Mouse (Mus musculus): ENCODE measurements at regions not wholly inside any gene's neighbourhood (a gene's known extent, or its start where the extent isn't known, plus 50 kb on each side); places are given as distances from the start of the nearest gene placed in this dataset.
A peak's percentile ranks its signal among the peaks of the same experiment; 100 is the strongest.

DNA sequence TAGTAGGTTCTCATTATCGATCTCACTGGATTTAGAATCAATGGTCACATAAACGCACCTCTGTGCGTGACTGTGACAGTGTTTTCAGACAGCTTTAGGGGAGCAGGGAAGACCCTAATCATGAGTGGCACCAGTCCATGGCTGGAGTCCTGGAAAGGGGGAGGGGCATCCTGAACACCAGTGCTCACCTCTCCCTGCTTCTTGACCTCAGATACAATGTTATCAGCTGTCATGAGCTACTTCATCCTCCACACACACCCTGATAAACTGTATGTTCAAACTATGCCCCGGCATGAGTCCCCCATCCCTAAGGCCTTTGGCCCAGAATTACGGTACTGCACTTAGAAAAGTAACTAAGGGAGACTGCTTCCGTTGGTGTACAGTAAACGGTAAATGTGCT lies 272.2 kb upstream of the Spred2 start:
- DNase-seq (ENCODE audit: low spot score): no peak

DNA sequence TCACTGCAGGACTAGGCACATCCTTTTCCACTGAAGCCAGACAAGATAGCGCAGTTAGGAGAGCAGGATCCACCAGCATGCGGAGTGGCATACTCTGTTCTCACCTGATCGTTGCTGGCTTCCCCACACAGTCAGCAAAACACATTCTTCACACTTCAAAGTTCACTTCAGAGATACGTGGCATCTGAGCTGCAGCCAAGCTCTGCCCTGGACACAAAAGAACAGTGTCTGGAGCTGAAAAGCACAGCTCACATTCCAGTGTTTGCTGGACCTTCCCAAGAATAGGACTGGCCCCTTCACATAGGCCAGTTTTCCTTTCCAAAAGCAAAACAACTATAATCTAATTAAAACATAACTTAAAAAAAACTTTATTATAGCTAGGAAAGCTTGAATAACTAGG lies 264.7 kb upstream of the Spred2 start:
- DNase-seq (ENCODE audit: low spot score): no peak

DNA sequence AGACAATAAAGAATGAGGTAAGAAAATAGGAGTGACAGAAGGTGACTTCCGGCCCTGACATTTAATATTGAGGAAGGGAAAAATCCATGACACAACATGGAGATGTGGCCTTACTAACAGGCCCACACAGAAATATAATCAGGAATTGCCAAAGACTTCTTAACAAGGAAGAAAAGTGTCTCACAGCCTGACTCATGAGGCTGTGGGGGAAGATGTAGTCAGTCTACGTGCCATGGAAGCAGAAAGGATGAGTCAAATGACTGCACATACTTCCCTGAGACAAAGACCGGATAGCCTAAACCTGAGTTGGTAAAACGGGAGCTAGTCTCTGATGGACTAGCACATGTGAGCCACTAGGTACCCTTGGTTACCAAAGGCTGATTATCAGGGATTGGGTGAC lies 257.4 kb upstream of the Spred2 start:
- no peak for DNase-seq (ENCODE audit: low spot score)

DNA sequence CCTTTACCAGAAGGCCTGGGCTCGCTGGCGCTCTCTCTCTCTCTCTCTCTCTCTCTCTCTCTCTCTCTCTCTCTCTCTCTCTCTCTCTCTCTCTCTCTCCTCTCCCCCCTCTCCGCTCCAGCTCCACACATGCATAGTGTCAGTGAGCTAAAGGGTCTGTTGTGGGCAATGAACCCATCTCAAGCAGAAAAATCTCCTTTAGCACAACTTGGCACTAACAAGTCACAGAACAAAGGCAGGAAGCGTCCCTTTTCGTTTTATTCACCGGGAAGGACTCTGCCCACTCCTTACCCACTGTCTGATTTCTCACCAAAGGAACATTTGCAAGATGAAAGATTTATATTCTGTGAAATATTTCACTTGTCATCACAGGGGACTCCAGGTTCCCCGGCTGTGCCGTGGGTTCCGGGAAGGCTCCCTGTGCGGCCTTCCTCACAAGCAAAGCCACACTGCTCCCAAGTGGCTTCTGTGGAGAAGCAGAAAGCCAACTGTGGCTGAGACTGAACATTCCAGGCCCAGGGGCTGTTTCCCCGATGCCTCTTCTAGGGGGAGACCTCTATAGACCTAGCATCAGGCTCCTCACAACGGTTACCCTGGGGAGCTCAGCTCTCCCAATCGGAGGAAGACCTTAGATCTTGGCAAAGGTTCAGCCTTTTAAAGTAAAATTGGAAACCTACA lies 253.2 kb upstream of the Spred2 start:
- DNase-seq (ENCODE audit: low spot score): peak; percentile 28

DNA sequence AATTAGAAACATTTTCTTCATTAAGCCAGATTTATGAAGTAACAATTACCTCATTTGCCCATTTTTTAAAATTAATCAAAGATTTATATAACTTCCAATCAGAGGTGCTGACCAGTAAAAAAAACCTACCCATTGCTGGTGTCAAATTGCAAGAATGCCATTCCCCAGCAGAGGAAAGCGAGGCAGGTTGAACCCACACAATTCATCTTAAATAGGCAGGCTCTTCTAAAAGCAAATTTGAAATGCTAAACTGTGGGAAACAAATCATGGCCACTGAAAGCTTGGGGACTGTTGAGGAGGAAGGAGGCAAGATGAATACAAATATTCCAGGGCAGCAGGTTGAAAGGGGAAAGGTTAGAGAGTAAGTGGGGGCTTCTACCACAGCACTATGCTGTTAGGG lies 251.2 kb upstream of the Spred2 start:
- no peak for DNase-seq (ENCODE audit: low spot score)

DNA sequence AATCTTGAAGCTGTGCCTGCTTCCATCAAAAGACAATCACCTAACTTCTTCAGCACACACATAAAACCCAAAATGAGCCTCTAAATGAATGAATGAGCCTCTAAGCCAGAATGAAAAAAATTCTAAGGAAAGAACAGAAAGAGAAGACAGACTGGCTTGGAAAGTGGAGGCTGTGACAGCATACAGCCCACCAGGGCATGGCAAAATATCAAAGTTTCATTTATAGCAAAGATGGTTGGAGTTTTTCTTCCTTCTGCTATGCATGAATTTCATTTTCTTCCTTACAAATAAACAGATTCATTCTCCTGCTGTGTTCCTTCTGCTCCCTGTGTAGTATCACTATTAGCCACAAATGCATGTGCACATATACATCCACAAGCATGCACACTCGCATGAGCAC lies 247.7 kb upstream of the Spred2 start:
- no peak for DNase-seq (ENCODE audit: low spot score)

DNA sequence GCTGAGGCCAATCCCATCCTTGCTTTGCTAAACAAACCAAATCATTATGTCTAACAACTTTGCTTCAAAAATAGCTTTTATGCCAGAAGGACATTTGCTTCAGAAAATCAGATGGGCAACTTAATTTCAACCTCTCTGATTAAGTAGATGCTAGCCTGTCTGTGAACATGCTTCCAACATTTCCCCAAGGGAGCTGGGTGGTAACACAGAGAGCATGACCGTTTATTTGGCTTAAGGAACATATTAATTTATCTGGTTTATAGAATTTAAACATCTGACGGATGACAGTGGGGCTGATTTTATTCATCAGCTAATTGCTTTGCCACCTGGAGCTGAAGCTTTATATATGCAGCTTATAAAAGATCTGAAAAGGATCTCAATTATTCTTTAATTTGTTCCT lies 245.1 kb upstream of the Spred2 start:
- DNase-seq (ENCODE audit: low spot score): no peak

DNA sequence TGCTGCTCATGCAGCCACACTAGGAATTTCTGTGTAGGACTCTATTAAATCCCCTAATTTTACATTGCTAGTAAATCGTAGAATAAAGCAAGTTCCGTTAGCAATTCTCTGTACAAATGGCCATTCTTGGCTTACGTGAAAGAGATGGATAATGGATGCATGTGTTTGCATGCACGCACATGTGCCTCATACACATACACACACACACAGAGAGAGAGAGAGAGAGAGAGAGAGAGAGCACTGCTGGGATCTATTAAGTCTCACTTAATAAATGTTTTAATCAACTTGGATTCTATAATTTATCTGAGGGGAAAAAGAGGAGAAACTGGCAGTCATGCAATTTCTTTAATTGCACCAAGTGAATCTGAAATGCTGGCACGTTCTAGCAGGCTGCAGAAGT lies 244.5 kb upstream of the Spred2 start:
- no peak for DNase-seq (ENCODE audit: low spot score)

DNA sequence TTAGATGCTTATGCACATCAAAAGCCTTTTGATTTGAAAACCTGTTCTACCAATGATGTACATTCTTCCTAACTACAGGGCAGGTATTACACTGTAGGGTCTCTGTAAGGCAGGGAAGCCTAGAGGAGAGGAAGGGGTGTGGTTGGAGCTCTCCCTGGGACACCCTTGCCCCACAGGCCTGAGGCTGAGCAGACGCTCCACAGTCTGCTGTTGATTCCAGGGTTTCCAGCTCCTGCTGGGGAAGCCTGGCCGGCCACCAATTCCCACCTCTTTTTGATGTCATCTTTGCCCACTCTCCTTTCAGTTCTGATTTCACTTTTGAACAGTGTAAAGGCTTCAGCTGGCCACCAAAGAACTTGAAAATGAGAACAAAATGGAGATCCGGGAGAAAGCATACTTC lies 223.0 kb upstream of the Spred2 start:
- no peak for DNase-seq (ENCODE audit: low spot score)

DNA sequence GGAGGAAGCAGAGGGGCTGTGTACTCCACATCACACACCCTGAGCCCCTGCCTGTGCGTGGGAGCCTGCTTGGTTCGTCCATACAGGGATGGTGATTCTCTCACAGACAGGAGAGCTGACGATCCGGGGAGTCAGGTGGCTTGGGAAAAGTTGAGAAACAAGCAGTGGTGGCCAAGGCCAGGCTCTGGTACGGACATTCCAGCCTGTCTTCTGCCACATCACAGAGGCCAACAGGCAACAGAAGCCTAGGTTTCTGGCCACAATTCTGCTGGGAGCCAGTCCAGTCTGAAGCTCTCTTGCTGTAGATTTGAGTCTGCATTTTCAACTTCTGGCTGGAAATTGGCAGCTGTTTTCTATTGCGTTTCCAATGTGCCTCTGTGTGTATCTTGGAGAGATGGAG lies 215.4 kb upstream of the Spred2 start:
- peak; percentile 13 for DNase-seq (ENCODE audit: low spot score)

DNA sequence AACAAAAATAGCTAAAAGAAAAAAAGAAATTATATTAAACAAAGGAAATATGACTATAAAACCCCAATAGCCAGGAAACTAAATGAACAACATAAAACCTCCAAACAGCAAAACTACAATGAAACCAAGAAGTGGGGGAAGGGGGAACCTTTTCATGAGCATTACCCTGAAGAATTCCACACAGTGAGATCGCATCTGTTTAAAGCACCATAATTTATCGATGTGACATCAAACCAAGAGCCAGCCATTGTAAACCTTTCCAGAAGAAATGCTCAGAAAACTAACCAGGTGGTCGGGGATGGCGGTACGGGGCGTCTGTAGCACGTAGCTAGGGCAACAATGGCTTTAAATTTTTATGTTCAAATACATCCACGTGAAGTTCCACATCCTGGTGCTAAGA lies 214.8 kb upstream of the Spred2 start:
- no peak for DNase-seq (ENCODE audit: low spot score)

DNA sequence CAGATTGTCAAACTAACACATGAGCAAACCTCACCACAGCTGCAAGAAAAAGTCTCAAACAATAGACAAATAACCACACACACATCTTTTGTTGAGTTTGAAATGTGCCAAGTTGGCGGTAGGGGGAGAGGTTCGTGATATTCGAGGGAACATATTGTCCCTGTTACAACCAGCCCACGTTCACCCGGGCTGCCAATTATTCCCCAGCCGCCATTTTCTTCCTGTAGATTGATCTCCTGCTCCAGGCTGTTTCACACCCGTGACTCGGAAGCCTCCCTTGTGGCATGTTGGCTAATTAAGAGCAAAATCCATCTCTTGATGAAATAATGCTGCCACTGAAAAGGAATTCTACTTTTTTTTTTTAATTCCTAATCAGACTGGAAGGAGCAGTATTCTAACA lies 211.1 kb upstream of the Spred2 start:
- DNase-seq (ENCODE audit: low spot score): no peak

DNA sequence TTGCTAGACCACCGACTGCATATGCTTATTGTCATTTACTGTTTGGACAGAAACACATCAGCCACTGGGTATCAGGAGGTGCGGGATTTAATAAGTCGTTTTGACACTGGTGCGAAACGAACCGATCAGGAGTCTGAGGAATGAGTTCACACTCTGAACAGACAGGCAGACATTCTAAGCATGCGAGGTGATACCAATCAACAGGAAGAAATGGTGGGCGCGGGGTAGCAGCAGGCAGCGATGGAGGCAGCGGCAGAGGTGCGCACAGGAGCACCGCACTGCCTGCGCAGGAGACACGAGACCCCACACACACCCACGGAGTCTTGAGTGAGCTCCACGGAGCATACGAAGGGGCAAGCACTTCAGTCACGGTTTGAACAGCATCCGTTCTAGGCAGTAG lies 210.6 kb upstream of the Spred2 start:
- DNase-seq (ENCODE audit: low spot score): no peak

DNA sequence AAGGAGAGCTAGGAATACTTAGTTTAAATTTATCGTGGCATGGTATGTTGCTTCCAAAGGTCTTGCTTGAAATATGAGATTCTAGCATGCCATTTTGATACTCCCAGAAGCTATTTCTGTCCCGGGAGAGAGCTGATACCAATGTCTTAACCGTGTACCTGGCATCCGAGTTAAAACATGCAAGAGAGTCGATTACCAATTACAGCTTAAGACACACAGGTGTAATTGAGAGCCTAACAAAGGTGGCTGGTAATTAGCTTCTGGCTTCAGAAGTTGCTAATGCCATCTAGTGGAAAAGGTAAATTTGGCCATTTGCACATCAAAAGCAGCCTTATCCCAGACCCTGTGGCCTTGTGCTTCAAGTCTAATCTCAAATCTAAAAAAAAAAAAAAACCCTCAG lies 210.0 kb upstream of the Spred2 start:
- peak; percentile 53 for DNase-seq (ENCODE audit: low spot score)

DNA sequence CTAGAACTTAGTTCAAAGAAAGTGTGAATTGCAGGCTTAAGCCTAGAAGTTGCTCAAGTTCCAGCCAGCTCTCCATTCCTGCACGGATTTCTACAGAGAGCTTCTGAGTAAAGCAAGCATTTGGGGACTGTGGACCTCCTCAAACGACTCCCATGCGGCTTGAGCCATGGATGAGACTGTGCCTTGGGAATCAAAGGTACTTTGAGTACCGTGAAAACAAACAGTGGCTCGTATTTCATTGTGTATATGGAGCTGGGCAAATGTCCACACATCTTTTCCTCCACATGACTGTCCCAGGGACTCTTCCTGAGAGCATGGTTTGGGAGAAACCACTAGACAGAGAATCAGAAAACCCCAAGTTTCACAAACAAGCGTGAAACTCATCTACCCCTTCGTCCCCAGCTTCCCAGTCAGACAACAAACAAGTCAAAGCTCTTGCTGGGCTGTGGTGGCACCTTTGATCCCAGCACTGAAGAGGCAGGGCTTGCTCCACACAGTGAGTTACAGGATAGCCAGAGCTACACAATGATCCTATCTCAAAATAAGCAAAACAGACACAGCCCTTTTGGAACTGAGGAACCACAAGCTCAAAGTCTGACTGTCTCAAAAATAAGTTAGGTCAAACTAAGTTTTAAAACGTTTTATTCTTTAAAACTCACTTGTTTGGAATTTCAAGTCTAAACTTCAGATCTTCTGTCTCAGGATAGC lies 209.1 kb upstream of the Spred2 start:
- DNase-seq (ENCODE audit: low spot score): no peak

DNA sequence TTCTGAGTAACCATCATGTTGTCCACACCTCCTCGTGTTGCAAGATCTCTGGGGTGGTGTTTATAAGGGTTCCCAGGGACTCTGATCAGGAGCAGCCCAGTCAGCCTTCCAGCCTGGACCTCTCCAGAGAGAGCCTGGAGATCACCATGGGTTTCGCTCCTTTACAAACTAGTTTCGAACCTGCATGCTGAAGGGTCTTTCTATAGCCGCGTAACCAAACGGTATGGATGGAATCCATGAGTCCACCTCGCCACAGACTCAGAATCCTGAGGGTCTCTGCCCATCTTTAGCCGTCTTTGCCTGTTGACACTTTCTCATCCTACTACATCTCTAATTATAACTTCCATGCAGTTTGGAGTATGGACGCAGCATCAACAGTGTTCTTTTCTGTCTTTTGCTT lies 206.0 kb upstream of the Spred2 start:
- no peak for DNase-seq (ENCODE audit: low spot score)

DNA sequence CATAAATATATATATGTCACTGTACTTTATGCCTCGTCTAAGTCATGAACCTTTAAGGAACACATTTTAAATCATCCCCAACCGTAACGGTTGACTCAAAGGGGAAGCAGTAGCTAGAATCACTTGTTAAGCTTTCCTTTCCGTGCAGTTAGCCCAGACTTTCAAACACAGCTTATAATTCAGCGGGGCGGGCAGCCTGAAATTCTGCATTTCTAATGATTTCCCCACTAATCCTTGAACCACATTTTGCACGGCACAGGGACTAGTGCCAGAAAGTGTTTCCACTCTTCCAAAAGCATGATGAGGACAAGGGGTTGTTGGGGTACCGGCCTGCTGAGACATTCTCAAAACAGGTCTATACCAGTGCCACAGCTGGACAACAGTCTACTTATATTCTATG lies 195.1 kb upstream of the Spred2 start:
- no peak for DNase-seq (ENCODE audit: low spot score)

DNA sequence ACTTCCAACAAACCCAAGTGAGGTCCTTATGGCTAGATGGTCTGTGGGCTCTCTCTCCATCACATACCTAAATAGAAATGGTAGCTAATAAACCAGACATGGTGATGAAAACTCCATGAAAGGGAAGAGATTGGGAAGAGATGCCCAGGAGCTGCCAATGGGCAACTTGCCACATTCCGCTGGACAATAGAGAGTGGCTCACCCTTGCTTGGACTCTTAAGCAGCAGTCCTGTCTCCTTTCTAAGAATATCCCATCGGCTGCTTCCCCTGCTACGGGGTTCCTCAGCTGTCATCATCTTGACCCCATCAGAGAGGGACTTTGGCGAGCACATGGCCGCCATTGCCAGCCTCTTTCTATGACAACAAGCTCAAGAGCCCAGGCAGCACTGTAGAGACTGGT lies 193.4 kb upstream of the Spred2 start:
- DNase-seq (ENCODE audit: low spot score): no peak

DNA sequence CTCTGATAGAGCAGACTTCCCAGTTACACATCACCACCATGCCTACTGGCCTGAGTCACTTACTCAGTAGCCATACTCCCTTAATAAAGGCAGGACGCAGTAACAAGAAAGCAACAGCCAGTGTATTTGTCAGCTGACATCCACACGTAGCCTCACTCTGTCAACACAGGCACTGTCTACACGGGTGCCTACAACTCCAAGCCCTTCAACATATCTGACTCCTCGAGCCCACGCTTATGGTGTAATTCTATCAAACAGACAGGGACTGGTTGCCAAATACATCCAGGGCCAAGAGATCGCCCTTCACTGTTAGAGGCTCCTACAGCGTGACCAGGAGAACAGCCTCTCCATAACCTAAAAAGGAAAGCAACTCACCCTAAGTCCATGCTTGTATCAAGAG lies 188.1 kb upstream of the Spred2 start:
- DNase-seq (ENCODE audit: low spot score): no peak

DNA sequence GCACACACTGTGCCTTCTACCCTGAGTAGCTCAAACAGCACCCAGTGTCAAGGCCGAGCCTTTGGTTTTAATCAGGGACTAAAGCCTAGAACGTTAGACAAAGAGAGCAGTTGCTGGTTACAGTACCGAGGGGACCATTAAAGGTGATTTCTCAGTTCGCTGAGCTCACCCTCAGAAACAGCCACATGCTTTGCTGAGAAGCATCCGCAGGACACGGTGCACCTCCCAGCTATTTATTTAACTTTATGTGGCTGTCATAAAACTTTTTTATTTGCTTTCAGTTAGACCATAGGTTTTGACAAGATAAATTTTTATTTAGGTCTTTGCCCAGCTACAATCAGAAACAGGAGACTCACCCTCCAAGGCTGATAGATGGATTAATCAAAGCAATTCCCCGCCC lies 187.2 kb upstream of the Spred2 start:
- no peak for DNase-seq (ENCODE audit: low spot score)

DNA sequence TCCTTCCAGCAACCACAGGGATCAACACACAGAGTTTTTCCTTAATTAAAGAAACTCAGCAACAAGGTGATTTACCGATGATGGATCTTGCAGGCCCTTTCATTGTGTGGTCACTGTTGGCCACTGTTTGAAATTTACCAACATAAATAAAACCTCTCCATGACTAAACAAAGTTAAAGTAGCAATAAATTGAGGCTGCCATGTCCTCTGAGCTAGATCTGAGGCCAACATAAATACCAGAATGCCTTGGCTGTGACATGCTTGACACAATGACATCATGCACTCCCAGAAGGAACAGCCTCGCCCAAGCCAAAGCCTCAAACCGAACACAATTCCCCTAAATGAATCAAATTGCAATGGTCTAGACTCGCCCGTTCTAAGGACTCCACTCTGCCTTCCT lies 186.8 kb upstream of the Spred2 start:
- peak; percentile 10 for DNase-seq (ENCODE audit: low spot score)

DNA sequence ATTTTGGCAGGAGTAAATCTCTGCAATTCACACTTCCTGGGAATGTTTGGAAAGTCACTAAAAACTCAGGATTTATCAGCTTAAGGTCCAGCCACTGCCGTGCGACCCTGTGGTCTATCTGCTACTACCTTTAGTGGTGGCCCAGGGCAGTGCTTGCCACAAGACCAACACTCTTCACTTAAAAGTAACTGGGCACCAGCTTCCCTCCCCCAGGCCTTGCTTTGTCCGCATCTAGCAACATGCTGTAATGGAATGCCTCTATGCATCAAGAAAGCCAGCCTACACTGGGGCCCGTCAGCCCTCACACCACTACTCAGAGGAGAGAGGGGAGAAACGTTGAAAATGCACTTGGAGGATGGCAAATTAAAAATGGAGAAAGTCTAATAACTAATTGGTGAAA lies 186.4 kb upstream of the Spred2 start:
- no peak for DNase-seq (ENCODE audit: low spot score)

DNA sequence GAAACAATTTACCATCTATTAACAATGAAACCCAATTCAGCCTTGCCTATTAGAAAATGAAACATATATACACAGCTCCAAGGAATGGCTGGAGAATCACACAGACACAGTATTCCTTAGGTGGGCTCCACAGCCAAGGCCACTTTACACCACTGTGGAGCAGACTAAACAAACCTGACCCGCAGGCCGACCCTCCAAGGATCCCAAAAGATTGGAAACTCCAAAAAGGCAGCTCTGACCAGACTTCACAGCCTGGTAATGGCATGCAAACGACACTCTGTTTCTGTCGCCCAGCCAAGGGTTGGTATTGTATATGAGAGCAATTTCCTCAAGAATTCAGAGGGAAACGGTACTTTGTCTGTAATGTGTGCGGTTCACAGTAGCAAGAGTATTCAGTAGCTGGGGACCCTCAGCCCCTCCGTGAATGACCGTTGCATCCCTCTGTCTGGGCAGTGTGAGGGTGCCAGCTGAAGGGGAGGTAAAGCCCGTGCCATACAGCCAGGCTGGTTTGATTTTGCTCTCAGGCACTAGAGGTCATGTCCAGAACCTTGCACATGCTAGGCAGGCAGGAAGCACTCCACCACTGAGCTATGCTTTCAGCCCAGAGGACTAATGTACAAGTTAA lies 184.5 kb upstream of the Spred2 start:
- no peak for DNase-seq (ENCODE audit: low spot score)

Measured in gastrocnemius, adult 18-20 months (tissue).